Mouse (Mus musculus) kidney, embryonic 15.5 days (tissue): ENCODE results near the gene Fra10ac1. TPM values are rescaled to one million over a fixed set of nuclear protein-coding genes. Genes with fewer than 3 reads are reported as not detected.

Experiments used
- ATAC-seq: fragments of 200-750 bp; cut with Nextera tagmentation; replicated peaks from 2 replicates; pipeline ENCODE4 v1.8.0; 2017; ENCODE audit warnings: moderate TSS enrichment; ENCODE audit not compliant: low FRiP score
- H3K27ac ChIP-seq: fragments of 300-500 bp; sonication (generic); 2 replicates; pipeline ENCODE4 v1.5.1; 2015; ENCODE audit warnings: mild to moderate bottlenecking, inconsistent platforms
- H3K27me3 ChIP-seq: fragments of 300-500 bp; sonication (generic); 2 replicates; pipeline ENCODE4 v1.6.1; 2015; ENCODE audit warnings: inconsistent platforms
- H3K36me3 ChIP-seq: fragments of 300-500 bp; sonication (generic); 2 replicates; pipeline ENCODE4 v1.6.1; 2015; ENCODE audit warnings: inconsistent platforms
- H3K4me1 ChIP-seq: fragments of 300-500 bp; sonication (generic); 2 replicates; pipeline ENCODE4 v1.6.1; 2015; ENCODE audit warnings: inconsistent platforms
- H3K4me2 ChIP-seq: fragments of 300-500 bp; sonication (generic); 2 replicates; pipeline ENCODE4 v1.6.1; 2015; ENCODE audit warnings: moderate library complexity, mild to moderate bottlenecking, inconsistent platforms
- H3K4me3 ChIP-seq: fragments of 300-500 bp; sonication (generic); replicated peaks from 2 replicates; pipeline ENCODE4 v1.5.1; 2015; ENCODE audit warnings: mild to moderate bottlenecking, inconsistent platforms
- H3K9ac ChIP-seq: fragments of 300-500 bp; sonication (generic); 2 replicates; pipeline ENCODE4 v1.6.1; 2015; ENCODE audit warnings: mild to moderate bottlenecking, inconsistent platforms
- H3K9me3 ChIP-seq: fragments of 300-500 bp; sonication (generic); replicated peaks from 2 replicates; pipeline ENCODE4 v1.6.1; 2016; ENCODE audit warnings: inconsistent platforms
- WGBS: fragments of 180-500 bp; shearing (Covaris S2); methylation state at CpG from one replicate; pipeline ENCODE4 v1.1.7; 2015; ENCODE audit warnings: mixed read lengths; 5-methylcytosine and 5-hydroxymethylcytosine counted together
- polyA plus RNA-seq: library from polyadenylated mRNA; unstranded; fragments of >200 nt; fragmentation: Nextera tagmentation; extraction: Ambion mirVana; gene quantifications from 2 replicates; pipeline ENCODE4 v1.2.1, GENCODE M21; 2015

Fra10ac1 gene
- polyA plus RNA-seq, 1 experiment from 2014 or later: 38.6 TPM

DNA sequence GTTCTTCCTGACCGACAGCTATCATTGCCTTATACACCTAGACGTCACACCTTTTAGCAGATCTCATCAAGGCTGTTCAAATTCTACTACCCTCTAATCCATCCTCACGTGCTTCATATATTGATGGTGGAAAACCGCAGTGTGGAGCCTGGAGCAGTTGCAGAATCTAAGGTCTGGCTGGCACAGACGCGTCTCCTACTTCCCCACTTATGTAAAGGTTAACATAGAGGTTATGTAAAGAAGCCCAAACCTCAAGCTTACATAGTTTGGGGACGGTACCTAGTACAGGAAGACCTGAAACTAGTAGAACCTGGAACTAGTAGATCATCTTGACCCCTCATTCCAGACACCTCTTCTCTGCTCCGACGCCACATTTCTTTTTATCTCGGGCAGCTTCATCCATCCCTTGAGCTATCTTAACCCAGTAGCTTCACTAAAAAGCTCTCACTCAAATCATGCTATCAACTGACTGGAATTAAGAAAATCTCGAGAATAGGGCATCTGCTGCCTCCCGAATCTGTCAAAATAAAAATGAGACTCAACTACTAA, 526 bp downstream of the Fra10ac1 start:
- Histone ChIP-seq H3K36me3 (peaks cover 11% of the 10 kb centered on the region), H3K27ac (peak overlapping the region; percentile 96), H3K4me2 (peak overlapping the region; percentile 83), H3K9me3 (no peaks in the 10 kb centered on the region), H3K4me1 (peaks cover 13% of the 10 kb centered on the region; the same call in 1 of the 2 replicates), H3K4me3 (peak overlapping the region; percentile 84), H3K27me3 (no peaks in the 10 kb centered on the region), H3K9ac (peak overlapping the region; percentile 67)
- WGBS: 7% methylated on average over 12 of the region's 12 CpGs
- peak; percentile 60 for ATAC-seq

DNA sequence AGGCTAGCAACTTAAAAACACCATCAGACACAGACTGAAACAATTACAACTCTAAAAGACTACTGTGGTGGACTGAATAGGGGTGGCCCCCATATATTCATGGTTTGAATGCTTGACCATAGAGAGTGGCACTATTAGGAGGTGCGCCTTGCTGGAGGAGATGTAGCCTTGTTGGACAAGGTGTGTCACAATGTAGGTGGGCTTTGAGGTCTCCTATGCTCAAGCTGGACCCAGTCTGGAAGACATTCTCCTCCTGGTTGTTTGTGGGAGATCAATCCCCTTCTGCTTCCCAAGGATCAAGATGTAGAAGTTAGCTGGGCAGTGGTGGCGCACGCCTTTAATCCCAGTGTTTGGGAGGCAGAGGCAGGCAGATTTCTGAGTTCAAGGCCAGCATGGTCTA, 6.3 kb downstream of the Fra10ac1 start:
- Histone ChIP-seq H3K27me3 (no peaks in the 10 kb centered on the region), H3K4me1 (peaks cover 1% of the 10 kb centered on the region; the same call in 1 of the 2 replicates), H3K4me2 (no peak overlapping the region), H3K36me3 (peaks cover 42% of the 10 kb centered on the region), H3K9ac (no peak overlapping the region), H3K9me3 (no peaks in the 10 kb centered on the region), H3K4me3 (no peak overlapping the region), H3K27ac (no peak overlapping the region)
- 95% methylated on average over 3 of the region's 3 CpGs for WGBS
- no peak for ATAC-seq

DNA sequence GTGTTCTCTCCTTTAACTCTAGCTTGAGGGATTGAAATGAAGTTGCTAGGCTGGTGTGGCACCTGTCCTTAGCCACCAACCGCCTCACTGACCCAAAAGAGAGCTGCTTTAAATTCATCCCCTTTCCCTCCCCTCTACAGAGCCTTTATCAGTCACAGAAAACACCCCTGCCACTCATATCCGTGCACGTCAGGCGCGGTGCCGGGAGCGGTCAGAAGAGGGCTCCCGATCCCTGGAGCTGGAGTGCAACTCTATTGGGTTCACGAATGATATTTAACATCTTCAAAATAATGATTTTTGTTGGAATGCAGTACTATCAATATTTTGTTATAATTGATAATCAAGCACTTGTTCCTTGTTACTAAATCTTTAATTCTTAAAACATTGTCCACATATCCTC, 17.3 kb downstream of the Fra10ac1 start:
- Histone ChIP-seq H3K36me3 (peaks cover 34% of the 10 kb centered on the region), H3K4me3 (no peak overlapping the region), H3K4me1 (no peaks in the 10 kb centered on the region), H3K9ac (no peak overlapping the region), H3K27ac (no peak overlapping the region), H3K27me3 (no peaks in the 10 kb centered on the region), H3K9me3 (no peaks in the 10 kb centered on the region), H3K4me2 (no peak overlapping the region)
- WGBS: 57% methylated on average over 9 of the region's 9 CpGs
- ATAC-seq: no peak; the same call in 1 of the 2 replicates

DNA sequence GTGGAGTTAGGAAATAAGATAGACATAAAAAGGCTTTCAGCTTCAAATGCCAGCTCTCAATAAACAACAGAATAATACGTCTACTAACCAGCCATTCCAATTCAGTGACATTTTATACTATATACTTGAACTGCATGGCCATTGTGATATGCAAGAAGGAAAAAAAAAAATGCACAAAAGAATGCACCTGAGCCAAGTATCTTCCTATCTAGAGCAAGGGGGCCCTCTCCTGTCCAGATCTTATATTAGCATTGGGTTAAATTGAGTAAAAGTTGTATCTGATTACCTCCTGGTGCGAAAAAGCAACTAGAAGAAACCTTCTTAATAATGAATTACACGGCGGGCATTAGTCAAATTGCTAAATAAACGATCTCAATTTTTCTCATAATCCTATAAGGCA, 25.2 kb downstream of the Fra10ac1 start:
- Histone ChIP-seq H3K4me1 (no peaks in the 10 kb centered on the region), H3K4me2 (no peak overlapping the region), H3K27me3 (no peaks in the 10 kb centered on the region), H3K36me3 (peaks cover 23% of the 10 kb centered on the region), H3K4me3 (no peak overlapping the region), H3K9ac (no peak overlapping the region), H3K9me3 (no peaks in the 10 kb centered on the region), H3K27ac (no peak overlapping the region)
- no peak for ATAC-seq
- 88% methylated on average over 5 of the region's 5 CpGs for WGBS

DNA sequence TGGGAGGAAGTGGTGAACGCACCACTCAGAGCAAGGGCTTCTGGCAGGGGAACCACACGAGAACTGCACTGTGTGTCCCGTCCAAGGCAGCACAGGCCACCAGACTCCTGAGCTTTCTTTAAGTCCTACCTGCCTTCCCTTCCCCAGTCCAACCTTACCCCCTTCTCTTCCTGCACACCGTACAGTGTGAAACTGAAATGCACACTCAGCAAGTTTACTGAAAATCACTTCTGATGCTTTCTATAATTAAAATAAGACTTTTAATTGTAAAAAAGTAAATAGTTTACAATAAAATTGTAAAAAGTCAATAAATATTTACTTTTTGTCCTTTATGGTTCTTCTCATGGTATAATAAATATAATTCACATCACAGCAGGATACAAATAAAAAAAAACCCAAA, 28.7 kb downstream of the Fra10ac1 start:
- Histone ChIP-seq H3K27me3 (no peaks in the 10 kb centered on the region), H3K4me2 (no peak overlapping the region), H3K9me3 (no peaks in the 10 kb centered on the region), H3K4me1 (no peaks in the 10 kb centered on the region), H3K27ac (no peak overlapping the region), H3K36me3 (peaks cover 18% of the 10 kb centered on the region; the same call in 1 of the 2 replicates), H3K9ac (no peak overlapping the region), H3K4me3 (no peak overlapping the region)
- ATAC-seq: no peak
- 94% methylated on average over 4 of the region's 4 CpGs for WGBS

DNA sequence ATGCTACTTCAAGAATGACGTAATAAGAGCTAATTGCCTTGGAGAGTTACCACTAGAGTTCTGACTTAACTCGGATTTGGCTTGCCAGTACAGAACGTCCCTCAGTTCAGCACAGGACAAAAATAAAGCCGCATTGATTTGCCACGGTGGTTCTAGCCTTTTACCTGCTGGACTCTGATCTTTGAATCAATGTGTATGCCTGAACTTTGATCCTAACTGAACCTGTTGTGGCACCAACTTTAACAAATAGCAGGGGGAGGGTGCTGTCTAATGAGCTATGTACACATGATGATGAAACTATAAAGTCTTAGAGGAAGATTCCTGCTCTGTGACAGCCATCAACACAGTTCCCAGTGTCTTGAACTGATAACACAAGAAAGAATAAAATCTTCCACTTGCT, 32.5 kb downstream of the Fra10ac1 start:
- H3K4me1 ChIP-seq: no peaks in the 10 kb centered on the region
- H3K9me3 ChIP-seq: no peaks in the 10 kb centered on the region
- no peak for ATAC-seq
- H3K4me2 ChIP-seq: no peak overlapping the region
- no peaks in the 10 kb centered on the region for H3K27me3 ChIP-seq
- peaks cover 34% of the 10 kb centered on the region for H3K36me3 ChIP-seq
- no peak overlapping the region for H3K9ac ChIP-seq
- 87% methylated on average over 5 of the region's 5 CpGs for WGBS
- H3K4me3 ChIP-seq: no peak overlapping the region
- no peak overlapping the region for H3K27ac ChIP-seq

DNA sequence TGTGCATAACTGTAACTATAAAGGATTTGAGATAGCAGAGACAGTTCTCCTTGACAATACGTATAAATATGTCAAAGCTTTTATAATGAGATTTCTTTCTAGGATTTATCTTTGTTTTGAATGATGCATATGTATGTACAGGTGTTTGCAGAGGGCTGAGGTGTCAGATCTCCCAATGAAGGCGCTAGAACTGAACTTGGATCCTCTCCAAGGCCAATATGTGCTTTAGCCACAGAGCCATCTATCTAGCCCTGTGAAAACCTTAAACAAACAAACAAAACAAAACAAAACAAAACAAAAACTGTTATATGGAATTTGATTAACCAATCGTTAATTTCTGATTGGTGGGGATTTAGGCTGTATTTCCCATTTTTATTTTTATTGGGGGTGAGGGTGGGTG, 33.4 kb downstream of the Fra10ac1 start:
- H3K27ac ChIP-seq: no peak overlapping the region
- H3K27me3 ChIP-seq: no peaks in the 10 kb centered on the region
- H3K9ac ChIP-seq: no peak overlapping the region
- no peak for ATAC-seq
- no peaks in the 10 kb centered on the region for H3K9me3 ChIP-seq
- 77% methylated on average over 3 of the region's 3 CpGs for WGBS
- H3K4me3 ChIP-seq: no peak overlapping the region
- no peak overlapping the region for H3K4me2 ChIP-seq
- H3K4me1 ChIP-seq: no peaks in the 10 kb centered on the region
- H3K36me3 ChIP-seq: peaks cover 35% of the 10 kb centered on the region

DNA sequence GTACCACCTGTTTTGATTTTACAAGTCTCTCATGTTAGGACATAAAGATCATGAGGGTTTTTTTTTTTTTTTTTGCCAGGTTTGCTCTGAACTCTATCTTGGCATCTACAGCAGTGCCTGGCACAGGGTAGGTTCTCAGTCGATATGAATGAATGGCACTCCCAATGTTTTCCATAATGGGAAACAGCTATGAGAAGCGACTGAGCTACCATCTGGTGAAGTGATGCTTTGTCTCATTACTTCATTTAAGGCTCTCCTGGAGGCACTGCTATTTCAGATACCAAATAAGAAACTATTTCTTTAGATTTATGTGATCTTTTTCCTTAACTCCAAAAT, 36.6 kb downstream of the Fra10ac1 start:
- no peaks in the 10 kb centered on the region for H3K27me3 ChIP-seq
- ATAC-seq: no peak
- H3K4me1 ChIP-seq: no peaks in the 10 kb centered on the region
- 84% methylated on average over 2 of the region's 2 CpGs for WGBS
- H3K27ac ChIP-seq: no peak overlapping the region
- H3K9ac ChIP-seq: no peak overlapping the region
- H3K4me3 ChIP-seq: no peak overlapping the region
- H3K9me3 ChIP-seq: no peaks in the 10 kb centered on the region
- H3K36me3 ChIP-seq: peaks cover 28% of the 10 kb centered on the region
- H3K4me2 ChIP-seq: no peak overlapping the region

DNA sequence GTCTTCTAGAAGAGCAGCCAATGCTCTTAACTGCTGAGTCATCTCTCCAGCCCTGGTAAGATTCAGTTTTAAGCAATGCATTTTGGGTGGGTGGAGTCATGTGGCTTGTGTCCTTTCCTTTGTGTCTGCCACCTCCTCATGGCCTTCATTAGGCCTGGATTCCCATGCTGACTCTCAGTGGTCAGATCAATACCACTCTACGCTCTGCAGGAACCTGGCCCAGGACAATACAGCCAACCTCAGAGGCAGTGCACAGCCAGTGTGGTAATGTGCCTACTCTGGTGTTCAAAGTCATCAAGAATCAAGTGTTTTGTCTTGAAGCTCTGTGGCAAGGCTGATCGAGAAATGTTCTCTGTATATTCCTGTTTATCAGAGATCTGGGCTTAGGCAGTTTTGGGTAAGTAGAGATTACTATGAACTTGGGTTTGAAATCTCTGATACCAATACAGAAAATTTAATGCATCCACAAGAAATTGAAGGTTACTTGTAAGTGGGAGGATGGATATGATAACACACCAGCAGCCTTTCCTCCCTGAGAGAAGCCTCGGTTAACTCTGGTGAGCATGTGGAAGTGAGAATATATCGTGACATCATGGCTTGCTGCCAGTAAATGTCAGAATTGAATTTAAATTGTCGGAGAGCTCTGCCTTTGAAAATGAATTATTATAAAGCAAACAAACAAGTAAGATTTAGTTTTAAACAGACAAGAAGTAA, 37.2 kb downstream of the Fra10ac1 start:
- no peak for ATAC-seq
- 78% methylated on average over 5 of the region's 5 CpGs for WGBS
- no peak overlapping the region for H3K27ac ChIP-seq

DNA sequence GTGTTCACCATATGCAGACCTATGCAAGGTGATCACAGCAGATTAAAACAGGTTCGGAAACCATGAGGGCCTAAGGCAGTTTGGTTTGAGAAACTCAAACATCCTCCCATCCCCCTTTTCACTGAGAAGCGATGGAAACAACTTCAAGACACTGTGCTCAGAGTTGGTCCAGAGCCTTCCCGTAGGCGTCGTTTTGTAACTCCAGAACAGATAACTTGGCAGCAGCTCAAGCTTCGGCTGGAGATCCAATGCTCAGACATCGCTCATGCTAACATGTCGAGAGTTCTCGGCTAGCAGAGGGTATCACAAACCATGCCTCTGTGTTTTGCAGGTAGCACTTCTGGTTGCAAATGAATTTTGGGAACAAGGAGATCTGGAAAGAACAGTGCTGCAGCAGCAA, 44.3 kb downstream of the Fra10ac1 start:
- no peak for ATAC-seq
- H3K4me1 ChIP-seq: no peaks in the 10 kb centered on the region
- H3K9ac ChIP-seq: no peak overlapping the region
- H3K4me2 ChIP-seq: no peak overlapping the region
- H3K9me3 ChIP-seq: no peaks in the 10 kb centered on the region
- WGBS: 90% methylated on average over 9 of the region's 9 CpGs
- H3K36me3 ChIP-seq: 0 out of 2 replicates have a peak, but pooled peaks cover 7% of the 10 kb centered on the region
- no peaks in the 10 kb centered on the region for H3K27me3 ChIP-seq
- no peak overlapping the region for H3K27ac ChIP-seq
- H3K4me3 ChIP-seq: no peak overlapping the region

More for the DNA sequence above, 37.2 kb downstream of the Fra10ac1 start:
- H3K4me3 ChIP-seq: no peak overlapping the region
- H3K4me2 ChIP-seq: no peak overlapping the region
- H3K9me3 ChIP-seq: no peaks in the 10 kb centered on the region
- no peaks in the 10 kb centered on the region for H3K27me3 ChIP-seq
- peaks cover 28% of the 10 kb centered on the region for H3K36me3 ChIP-seq
- no peaks in the 10 kb centered on the region for H3K4me1 ChIP-seq
- H3K9ac ChIP-seq: no peak overlapping the region

DNA sequence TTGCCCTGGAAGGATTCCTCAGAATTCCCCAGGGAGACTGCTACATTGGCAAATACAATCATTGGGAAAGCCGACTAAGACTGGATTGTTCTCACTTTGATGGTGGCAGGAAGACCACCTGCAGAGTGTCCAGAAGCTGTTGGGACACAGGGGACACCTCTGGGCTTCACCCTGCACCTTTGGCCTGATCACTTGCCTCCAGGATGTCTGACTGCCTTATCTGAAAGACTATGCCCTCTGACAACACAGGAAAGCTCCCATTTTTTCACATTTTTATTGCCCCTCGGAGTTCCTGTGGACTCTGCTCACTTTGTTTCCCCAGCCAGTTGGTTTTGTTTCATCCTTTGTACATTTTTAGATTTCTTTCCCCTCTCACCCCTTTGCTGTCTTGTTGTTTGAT, 59.3 kb downstream of the Fra10ac1 start:
- Histone ChIP-seq H3K4me1 (peaks cover 2% of the 10 kb centered on the region; the same call in 1 of the 2 replicates), H3K9ac (no peak overlapping the region), H3K4me3 (no peak overlapping the region), H3K4me2 (no peak overlapping the region), H3K9me3 (no peaks in the 10 kb centered on the region), H3K27ac (no peak overlapping the region), H3K27me3 (no peaks in the 10 kb centered on the region), H3K36me3 (no peaks in the 10 kb centered on the region)
- 47% methylated on average over 2 of the region's 2 CpGs for WGBS
- no peak for ATAC-seq

DNA sequence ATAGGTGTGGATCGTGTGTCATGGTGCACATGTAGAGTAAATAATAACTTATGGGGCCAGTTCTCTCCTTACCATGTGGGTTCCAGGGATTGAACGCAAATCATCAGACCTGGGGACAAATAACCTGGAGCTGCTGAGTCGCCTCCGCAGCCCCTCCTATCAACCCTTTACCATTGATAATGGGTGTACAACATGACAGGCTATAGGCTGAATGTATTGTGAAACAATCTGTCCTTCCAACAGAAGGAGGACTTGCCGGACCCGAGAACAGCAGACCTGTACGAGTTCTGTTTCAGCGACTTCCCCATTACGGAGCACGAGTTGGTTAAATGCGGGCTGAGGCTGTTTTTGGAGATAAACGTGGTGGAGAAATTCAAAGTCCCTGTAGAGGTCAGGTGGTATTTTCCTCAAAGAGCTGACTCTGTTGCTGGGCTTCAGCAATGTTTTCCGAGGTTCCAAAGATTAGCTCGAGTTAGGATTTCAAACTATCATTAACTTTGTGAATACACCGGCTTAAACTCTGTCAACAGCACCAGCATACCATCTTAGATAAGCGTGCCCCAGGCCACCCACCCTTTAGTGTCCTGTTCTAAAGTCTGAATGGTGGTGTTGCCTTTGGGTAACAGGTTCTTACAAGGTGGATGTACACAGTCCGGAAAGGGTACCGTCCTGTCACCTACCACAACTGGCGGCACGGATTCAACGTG, 62.2 kb downstream of the Fra10ac1 start:
- H3K4me3 ChIP-seq: no peak overlapping the region
- H3K36me3 ChIP-seq: no peaks in the 10 kb centered on the region
- no peaks in the 10 kb centered on the region for H3K27me3 ChIP-seq
- no peak overlapping the region for H3K9ac ChIP-seq
- H3K4me2 ChIP-seq: no peak overlapping the region
- no peak for ATAC-seq
- H3K9me3 ChIP-seq: no peaks in the 10 kb centered on the region
- no peaks in the 10 kb centered on the region for H3K4me1 ChIP-seq
- 88% methylated on average over 21 of the region's 21 CpGs for WGBS
- H3K27ac ChIP-seq: no peak overlapping the region
